Mouse (Mus musculus): ENCODE results near the gene Setd5. TPM values are rescaled to one million over a fixed set of nuclear protein-coding genes. Genes with fewer than 3 reads are reported as not detected.
A peak's percentile ranks its signal among the peaks of the same experiment; 100 is the strongest.

The Setd5 gene
- polyA plus RNA-seq, 1 experiment: 1.3 TPM

DNA sequence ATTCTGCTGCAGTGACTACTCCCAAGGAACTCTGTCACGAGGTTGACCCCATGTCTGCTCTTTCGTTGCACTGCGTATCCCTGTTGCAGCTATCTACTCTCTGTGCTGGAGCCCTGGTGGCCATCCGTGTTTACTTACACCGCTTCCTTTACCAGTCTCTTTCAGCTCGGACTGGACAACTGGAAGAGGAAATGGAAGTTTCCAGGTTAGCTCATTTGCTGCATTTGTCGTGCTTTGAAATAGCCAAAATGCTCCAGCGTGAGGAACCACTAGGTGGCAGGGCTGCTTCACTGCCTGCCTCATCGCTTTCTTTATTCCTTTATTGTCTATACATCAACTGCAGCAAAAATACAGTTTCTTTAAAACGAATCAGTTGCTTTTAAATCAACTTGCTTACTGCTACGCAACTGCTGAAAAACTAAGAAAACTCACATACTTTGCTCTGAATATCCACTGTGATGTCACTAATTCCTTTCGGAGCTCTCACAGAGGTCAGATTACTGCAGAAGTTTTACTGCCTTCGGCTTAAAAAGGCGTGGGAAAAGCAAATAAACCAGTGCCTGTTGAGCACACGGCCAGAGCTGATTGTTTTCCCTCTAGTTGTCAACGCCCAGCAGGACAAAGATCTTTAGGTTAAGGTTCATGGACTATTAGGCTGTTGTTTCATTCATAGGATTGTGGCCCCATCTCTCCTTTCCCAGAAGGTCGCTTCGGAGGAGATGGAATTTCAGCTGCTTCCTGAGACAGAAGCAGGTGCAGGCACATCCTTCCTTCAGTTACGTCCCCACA, 39.0 kb upstream of the Setd5 start:
- H3K4me3 ChIP-seq (replicated peaks): peak overlapping the region; percentile 3
- H3K4me1 ChIP-seq (ENCODE audit: control insufficient read depth): peaks cover 38% of the 10 kb centered on the region
- no peaks in the 10 kb centered on the region for H3K27me3 ChIP-seq (ENCODE audit: control insufficient read depth)
- no peaks in the 10 kb centered on the region for H3K36me3 ChIP-seq (ENCODE audit: control insufficient read depth)
- TF ChIP-seq TAL1 (IDR thresholded peaks at IDR 0.05; ENCODE audit: low read length) (no peak), GATA1 (IDR thresholded peaks at IDR 0.05; ENCODE audit: low read length) (no peak)
- H3K9me3 ChIP-seq (ENCODE audit: control insufficient read depth, low read length): no peaks in the 10 kb centered on the region

DNA sequence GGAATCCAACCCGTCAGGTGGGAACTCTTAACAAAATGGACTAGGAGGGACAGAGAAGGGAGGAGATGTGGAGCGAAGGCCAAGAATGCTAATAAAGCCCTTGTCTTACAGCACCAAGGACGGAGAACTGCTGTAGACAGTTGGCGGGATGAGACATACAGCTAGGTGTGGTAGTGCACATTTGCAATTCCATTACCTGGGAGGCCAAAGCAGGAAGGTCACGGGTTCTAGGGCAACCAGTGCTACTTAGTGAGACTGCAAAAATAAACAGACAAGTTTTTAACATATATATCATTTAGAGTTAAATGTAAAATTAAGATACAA, 38.5 kb upstream of the Setd5 start:
- no peak for TF ChIP-seq GATA1 (IDR thresholded peaks at IDR 0.05; ENCODE audit: low read length)
- no peak for TF ChIP-seq TAL1 (IDR thresholded peaks at IDR 0.05; ENCODE audit: low read length)
- H3K36me3 ChIP-seq (ENCODE audit: control insufficient read depth): no peaks in the 10 kb centered on the region
- no peaks in the 10 kb centered on the region for H3K27me3 ChIP-seq (ENCODE audit: control insufficient read depth)
- H3K4me1 ChIP-seq (ENCODE audit: control insufficient read depth): peaks cover 41% of the 10 kb centered on the region
- H3K4me3 ChIP-seq (replicated peaks): no peak overlapping the region
- no peaks in the 10 kb centered on the region for H3K9me3 ChIP-seq (ENCODE audit: control insufficient read depth, low read length)

DNA sequence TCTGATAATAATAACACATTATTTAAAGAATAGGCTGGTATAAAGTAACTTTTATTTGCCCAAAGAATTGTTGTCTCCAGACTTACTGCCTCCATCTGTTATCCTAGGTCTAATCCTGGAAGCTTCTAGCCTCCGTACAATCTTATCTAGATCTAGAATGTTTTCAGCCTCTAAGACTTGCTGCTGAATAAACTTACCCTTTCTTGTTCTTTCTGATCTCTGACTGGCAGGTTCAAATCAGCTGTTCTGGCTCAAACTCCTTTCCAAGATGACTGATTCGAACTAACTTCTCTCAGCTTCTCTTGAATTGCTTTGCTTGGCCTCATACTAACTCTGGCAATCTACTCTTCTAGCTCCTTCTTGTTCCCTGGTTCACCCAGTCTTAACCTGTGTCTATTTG, 36.8 kb upstream of the Setd5 start:
- no peaks in the 10 kb centered on the region for H3K27me3 ChIP-seq (ENCODE audit: control insufficient read depth)
- H3K9me3 ChIP-seq (ENCODE audit: control insufficient read depth, low read length): no peaks in the 10 kb centered on the region
- peaks cover 48% of the 10 kb centered on the region for H3K4me1 ChIP-seq (ENCODE audit: control insufficient read depth)
- no peaks in the 10 kb centered on the region for H3K36me3 ChIP-seq (ENCODE audit: control insufficient read depth)
- TF ChIP-seq TAL1 (IDR thresholded peaks at IDR 0.05; ENCODE audit: low read length) (no peak), GATA1 (IDR thresholded peaks at IDR 0.05; ENCODE audit: low read length) (no peak)
- no peak overlapping the region for H3K4me3 ChIP-seq (replicated peaks)

DNA sequence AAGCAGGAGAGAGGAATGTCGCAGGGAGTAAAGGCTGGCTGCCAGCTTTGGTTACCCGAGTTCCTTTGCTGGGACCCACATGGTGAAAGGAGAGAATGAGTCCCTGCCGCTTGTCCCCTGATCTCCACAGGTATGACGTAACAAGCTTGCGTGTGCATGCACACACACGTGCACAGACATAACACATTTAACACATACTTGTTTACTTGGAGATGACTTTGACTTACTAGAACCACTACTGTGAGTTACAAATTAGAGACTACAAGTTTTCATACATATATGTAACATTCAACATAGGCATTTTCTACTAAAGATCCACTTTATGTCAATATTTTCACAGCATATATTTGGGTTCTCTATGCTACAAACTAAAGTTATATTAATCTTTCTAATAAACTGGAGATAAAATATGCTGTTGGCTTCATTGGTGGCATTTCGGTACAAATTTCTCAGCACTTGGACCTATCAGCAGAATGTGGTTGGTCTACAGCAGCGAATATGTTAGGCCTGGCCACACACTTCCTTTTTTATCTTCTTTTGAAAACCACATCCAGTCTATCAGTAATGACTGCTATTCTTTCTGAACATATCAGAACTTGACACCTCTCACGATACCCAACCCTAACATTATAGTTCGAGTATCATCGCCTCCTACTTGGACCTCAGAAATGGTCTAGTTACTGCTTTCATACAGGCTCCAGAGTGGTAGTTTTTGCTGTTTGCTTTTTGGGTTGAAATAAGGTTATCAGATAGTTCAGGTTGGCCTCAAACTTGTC, 35.8 kb upstream of the Setd5 start:
- peaks cover 54% of the 10 kb centered on the region for H3K4me1 ChIP-seq (ENCODE audit: control insufficient read depth)
- H3K9me3 ChIP-seq (ENCODE audit: control insufficient read depth, low read length): no peaks in the 10 kb centered on the region
- H3K4me3 ChIP-seq (replicated peaks): no peak overlapping the region
- TF ChIP-seq TAL1 (IDR thresholded peaks at IDR 0.05; ENCODE audit: low read length) (no peak), GATA1 (IDR thresholded peaks at IDR 0.05; ENCODE audit: low read length) (no peak)
- H3K27me3 ChIP-seq (ENCODE audit: control insufficient read depth): no peaks in the 10 kb centered on the region
- no peaks in the 10 kb centered on the region for H3K36me3 ChIP-seq (ENCODE audit: control insufficient read depth)

DNA sequence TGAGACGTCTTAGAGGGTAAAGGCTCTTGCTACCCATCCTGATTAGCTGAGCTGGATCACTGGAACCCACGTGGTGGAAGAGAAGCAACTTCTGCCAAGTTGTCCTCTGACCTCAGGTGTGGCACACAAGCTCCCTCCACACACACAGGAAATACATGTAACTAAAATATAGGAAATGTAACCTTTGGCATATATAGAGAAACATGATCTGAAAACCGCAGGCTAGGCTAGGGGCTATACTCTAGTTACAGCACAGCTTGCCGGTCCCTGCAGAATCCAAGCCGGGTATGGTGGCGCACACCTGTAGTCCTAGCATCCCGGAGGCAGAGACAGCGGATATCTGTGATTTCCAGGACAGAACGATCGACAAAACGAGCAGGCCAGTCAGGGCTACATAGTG, 31.6 kb upstream of the Setd5 start:
- Histone ChIP-seq H3K27me3 (ENCODE audit: control insufficient read depth) (no peaks in the 10 kb centered on the region), H3K4me3 (replicated peaks) (peak overlapping the region; percentile 70), H3K9me3 (ENCODE audit: control insufficient read depth, low read length) (no peaks in the 10 kb centered on the region), H3K4me1 (ENCODE audit: control insufficient read depth) (peaks cover 73% of the 10 kb centered on the region), H3K36me3 (ENCODE audit: control insufficient read depth) (peaks cover 22% of the 10 kb centered on the region)
- no peak for TF ChIP-seq GATA1 (IDR thresholded peaks at IDR 0.05; ENCODE audit: low read length)
- TF ChIP-seq TAL1 (IDR thresholded peaks at IDR 0.05; ENCODE audit: low read length): no peak

DNA sequence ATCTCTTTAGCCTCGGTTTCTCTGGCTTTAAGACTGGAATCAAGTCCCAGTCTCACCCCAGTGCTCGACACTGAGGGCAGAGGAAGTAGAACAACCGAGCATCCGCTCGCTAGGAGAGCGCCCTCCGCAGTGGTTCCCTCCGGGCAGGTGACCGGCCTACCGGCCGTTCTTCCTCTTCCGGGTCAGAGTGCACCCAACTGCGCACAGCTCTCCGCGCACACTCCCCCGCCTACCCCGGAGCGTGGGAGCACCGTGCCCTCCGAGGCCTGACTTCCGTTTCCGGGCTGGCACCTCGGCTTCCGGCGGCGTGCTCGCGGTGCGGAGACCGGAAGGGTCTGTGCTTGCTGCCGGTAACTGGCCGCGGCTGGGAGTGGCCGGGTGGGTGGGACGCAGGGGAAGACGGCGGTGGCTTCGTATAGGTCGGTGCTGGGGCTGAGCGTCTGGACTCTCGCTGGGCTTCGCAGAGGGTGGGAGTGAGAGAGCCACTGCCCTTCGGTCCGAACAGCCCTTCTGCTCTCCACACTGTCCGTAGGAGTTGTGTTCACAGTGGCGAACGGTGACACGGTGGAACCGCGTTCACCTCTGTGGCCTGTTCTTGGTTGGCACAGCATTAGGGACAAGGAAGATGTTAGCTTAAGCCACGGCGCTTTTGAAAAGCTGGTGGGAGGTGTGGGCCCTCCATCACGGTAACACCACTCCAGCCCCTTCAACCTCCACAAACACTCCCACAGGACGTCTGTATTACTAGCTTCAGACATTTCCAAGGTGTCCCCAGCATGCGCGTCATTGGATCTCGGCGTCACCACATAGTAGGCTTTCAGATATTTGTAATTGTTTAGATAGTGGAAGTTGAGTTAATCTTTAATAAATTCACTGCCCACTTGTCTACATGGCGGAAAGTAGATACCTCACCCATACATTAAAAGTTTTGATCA, 30.9 kb upstream of the Setd5 start, which contains the start of gene Thumpd3:
Gene Thumpd3 (plus strand): TSS at position 185 of the 935 bp plus-strand sequence.
- Histone ChIP-seq H3K4me1 (ENCODE audit: control insufficient read depth) (peaks cover 67% of the 10 kb centered on the region), H3K36me3 (ENCODE audit: control insufficient read depth) (peaks cover 30% of the 10 kb centered on the region), H3K27me3 (ENCODE audit: control insufficient read depth) (no peaks in the 10 kb centered on the region), H3K9me3 (ENCODE audit: control insufficient read depth, low read length) (no peaks in the 10 kb centered on the region), H3K4me3 (replicated peaks) (peak within 1 kb of the TSS; percentile 70)
- TF ChIP-seq GATA1 (IDR thresholded peaks at IDR 0.05; ENCODE audit: low read length): no peak
- TF ChIP-seq TAL1 (IDR thresholded peaks at IDR 0.05; ENCODE audit: low read length): no peak

DNA sequence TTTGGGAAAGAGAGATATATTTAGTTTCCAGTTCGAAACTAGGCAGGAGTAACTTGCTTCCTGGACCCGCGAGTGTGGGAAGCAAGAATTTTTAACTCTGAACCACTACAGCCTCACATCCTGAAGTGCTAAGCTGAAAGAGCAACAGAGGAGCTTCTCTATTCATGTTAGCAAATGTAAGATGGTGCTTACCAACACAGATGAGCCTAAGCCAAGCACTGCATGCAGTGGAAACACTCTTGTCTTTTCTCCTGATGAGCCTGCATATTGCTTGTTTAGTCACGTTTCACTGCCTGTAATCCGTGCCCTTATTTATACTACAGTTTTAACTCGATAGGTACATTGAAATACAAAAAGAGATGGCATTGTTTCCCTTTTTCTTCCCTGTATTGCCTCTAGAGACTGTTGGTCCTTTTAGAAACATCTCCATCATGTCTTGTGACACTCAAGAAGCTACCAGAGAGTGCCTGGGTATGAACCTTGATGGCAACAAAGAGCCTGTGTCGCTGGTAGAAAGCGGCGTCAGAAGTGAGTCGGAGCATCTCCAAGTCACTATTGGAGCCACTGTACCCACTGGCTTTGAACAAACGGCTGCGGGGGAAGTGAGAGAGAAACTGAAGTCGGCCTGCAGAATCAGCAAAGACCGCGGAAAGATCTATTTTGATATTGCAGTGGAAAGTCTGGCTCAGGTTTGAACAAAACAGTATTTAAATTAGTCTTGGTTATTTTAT, 30.0 kb upstream of the Setd5 start:
- H3K4me1 ChIP-seq (ENCODE audit: control insufficient read depth): peaks cover 59% of the 10 kb centered on the region

DNA sequence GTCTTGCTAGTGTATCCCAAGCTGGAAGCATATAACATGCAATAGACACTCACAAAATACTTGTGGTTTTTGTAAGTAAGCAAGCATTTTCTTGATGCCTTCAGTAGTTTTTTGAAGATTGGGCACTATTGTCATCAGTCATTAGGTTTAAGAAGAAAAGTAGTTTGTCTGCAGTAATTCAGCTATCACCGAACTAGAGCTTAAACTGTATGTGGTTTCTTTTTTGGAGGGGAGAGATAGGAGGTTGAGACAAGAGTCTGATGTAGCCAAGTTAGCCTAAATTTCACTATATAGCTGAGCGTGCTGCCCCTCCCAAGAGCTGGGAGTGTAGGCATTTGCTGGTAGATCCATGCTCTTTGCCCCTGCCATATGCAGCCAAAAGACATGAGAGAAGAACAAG, 28.8 kb upstream of the Setd5 start:
- H3K27me3 ChIP-seq (ENCODE audit: control insufficient read depth): no peaks in the 10 kb centered on the region
- peak overlapping the region; percentile 70 for H3K4me3 ChIP-seq (replicated peaks)
- H3K9me3 ChIP-seq (ENCODE audit: control insufficient read depth, low read length): no peaks in the 10 kb centered on the region
- peaks cover 45% of the 10 kb centered on the region for H3K36me3 ChIP-seq (ENCODE audit: control insufficient read depth)
- no peak for TF ChIP-seq TAL1 (IDR thresholded peaks at IDR 0.05; ENCODE audit: low read length)
- no peak for TF ChIP-seq GATA1 (IDR thresholded peaks at IDR 0.05; ENCODE audit: low read length)
- peaks cover 50% of the 10 kb centered on the region for H3K4me1 ChIP-seq (ENCODE audit: control insufficient read depth)

More for the DNA sequence above, 30.0 kb upstream of the Setd5 start:
- Histone ChIP-seq H3K27me3 (ENCODE audit: control insufficient read depth) (no peaks in the 10 kb centered on the region), H3K36me3 (ENCODE audit: control insufficient read depth) (peaks cover 35% of the 10 kb centered on the region), H3K4me3 (replicated peaks) (peak overlapping the region; percentile 70), H3K9me3 (ENCODE audit: control insufficient read depth, low read length) (no peaks in the 10 kb centered on the region)
- no peak for TF ChIP-seq GATA1 (IDR thresholded peaks at IDR 0.05; ENCODE audit: low read length)
- no peak for TF ChIP-seq TAL1 (IDR thresholded peaks at IDR 0.05; ENCODE audit: low read length)
